Mouse (Mus musculus): Measurements from ENCODE around the gene Syt16. TPM values are rescaled to one million over a fixed set of nuclear protein-coding genes. Genes with fewer than 3 reads are reported as not detected.

Syt16 gene
- polyA plus RNA-seq, 1 experiment from 2014 or later, result 0.04 TPM

DNA sequence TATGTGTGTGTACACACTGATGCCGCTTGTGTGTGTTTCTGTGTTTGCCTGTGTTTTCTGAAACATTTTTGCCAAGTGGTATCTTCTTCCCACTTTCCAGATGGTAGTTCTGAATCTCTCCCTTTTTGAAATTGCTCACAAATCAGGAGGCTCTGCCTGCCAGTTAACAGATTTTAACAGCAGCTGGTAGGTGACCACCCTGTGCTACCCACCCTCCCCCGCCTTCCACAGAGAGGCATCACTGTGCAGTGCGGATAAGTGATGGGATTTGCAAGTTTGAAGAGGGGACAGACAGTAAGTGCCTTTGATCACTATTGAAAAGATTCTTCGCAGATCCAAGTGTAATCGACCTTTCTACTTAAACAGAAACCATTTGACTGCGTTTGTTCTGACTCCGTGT, 191.4 kb downstream of the Syt16 start:
- no peaks in the 10 kb centered on the region for H3K9me3 ChIP-seq (ENCODE audit: low read length)
- H3K27me3 ChIP-seq (replicated peaks; ENCODE audit: insufficient read depth, low read length), result no peaks in the 10 kb centered on the region
- ATAC-seq (no peak), DNase-seq (ENCODE audit: low spot score) (no peak)
- no peak overlapping the region for H3K4me3 ChIP-seq (ENCODE audit: low read depth, low read length)
- H3K36me3 ChIP-seq (ENCODE audit: insufficient read depth, low read length), result no peaks in the 10 kb centered on the region
- H3K4me2 ChIP-seq (replicated peaks; ENCODE audit: low read depth, low read length), result no peak overlapping the region
- no peak overlapping the region for H3K27ac ChIP-seq (ENCODE audit: low read length)
- TF ChIP-seq EP300 (IDR thresholded peaks at IDR 0.05), result no peak
- no peak for TF ChIP-seq CTCF (IDR thresholded peaks at IDR 0.05)
- no peak overlapping the region for H3K9ac ChIP-seq (replicated peaks; ENCODE audit: low read depth)
- no peaks in the 10 kb centered on the region for H3K4me1 ChIP-seq (ENCODE audit: insufficient read depth, low read depth, low read length)
- WGBS, result 39% methylated on average over 7 of the region's 7 CpGs

DNA sequence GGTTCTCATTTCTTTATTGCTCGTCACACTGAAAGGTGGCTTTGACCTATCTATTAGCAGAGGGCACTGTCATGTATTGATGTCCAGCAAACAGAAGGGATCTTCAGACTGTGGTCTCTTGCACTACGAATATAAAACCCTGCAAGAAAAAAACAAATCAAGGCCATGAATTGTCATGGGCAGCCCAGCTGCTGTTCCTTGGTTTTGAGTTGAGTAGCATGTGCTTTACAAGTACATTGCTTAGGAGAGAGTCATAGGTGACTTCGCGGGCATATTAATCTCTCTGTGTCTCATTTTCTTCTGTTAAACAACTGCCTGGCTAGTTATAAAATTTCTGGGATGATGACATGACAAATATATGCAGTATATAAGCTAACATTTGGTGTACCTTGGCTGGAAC, 192.4 kb downstream of the Syt16 start:
- no peak for TF ChIP-seq EP300 (IDR thresholded peaks at IDR 0.05)
- no peak for TF ChIP-seq CTCF (IDR thresholded peaks at IDR 0.05)
- Histone ChIP-seq H3K27ac (ENCODE audit: low read length) (no peak overlapping the region), H3K4me1 (ENCODE audit: insufficient read depth, low read depth, low read length) (no peaks in the 10 kb centered on the region), H3K9me3 (ENCODE audit: low read length) (no peaks in the 10 kb centered on the region), H3K36me3 (ENCODE audit: insufficient read depth, low read length) (no peaks in the 10 kb centered on the region), H3K9ac (replicated peaks; ENCODE audit: low read depth) (no peak overlapping the region), H3K4me3 (ENCODE audit: low read depth, low read length) (no peak overlapping the region), H3K4me2 (replicated peaks; ENCODE audit: low read depth, low read length) (no peak overlapping the region), H3K27me3 (replicated peaks; ENCODE audit: insufficient read depth, low read length) (no peaks in the 10 kb centered on the region)
- ATAC-seq (no peak), DNase-seq (ENCODE audit: low spot score) (no peak)
- WGBS, result 85% methylated on average over 4 of the region's 4 CpGs

GRCm38 (mm10) chr12:74190297-74190696, 192.8 kb downstream of the Syt16 start:
- Histone ChIP-seq H3K9ac (replicated peaks; ENCODE audit: low read depth) (no peak overlapping the region), H3K4me1 (ENCODE audit: insufficient read depth, low read depth, low read length) (no peaks in the 10 kb centered on the region), H3K27ac (ENCODE audit: low read length) (no peak overlapping the region), H3K4me2 (replicated peaks; ENCODE audit: low read depth, low read length) (no peak overlapping the region), H3K27me3 (replicated peaks; ENCODE audit: insufficient read depth, low read length) (no peaks in the 10 kb centered on the region), H3K4me3 (ENCODE audit: low read depth, low read length) (no peak overlapping the region), H3K36me3 (ENCODE audit: insufficient read depth, low read length) (no peaks in the 10 kb centered on the region), H3K9me3 (ENCODE audit: low read length) (no peaks in the 10 kb centered on the region)
- no peak for DNase-seq (ENCODE audit: low spot score)
- WGBS, result 78% methylated on average over 5 of the region's 5 CpGs
- TF ChIP-seq CTCF (IDR thresholded peaks at IDR 0.05) (no peak), EP300 (IDR thresholded peaks at IDR 0.05) (no peak)
- no peak for ATAC-seq

- H3K9me3 ChIP-seq (ENCODE audit: low read length), result no peaks in the 10 kb centered on the region
- WGBS, result 80% methylated on average over 4 of the region's 4 CpGs
- no peak overlapping the region for H3K9ac ChIP-seq (replicated peaks; ENCODE audit: low read depth)
- ATAC-seq (no peak), DNase-seq (ENCODE audit: low spot score) (no peak)
- H3K4me2 ChIP-seq (replicated peaks; ENCODE audit: low read depth, low read length), result no peak overlapping the region
- H3K27me3 ChIP-seq (replicated peaks; ENCODE audit: insufficient read depth, low read length), result no peaks in the 10 kb centered on the region
- H3K36me3 ChIP-seq (ENCODE audit: insufficient read depth, low read length), result no peaks in the 10 kb centered on the region
- no peak overlapping the region for H3K4me3 ChIP-seq (ENCODE audit: low read depth, low read length)
- TF ChIP-seq EP300 (IDR thresholded peaks at IDR 0.05) (no peak), CTCF (IDR thresholded peaks at IDR 0.05) (no peak)
- H3K4me1 ChIP-seq (ENCODE audit: insufficient read depth, low read depth, low read length), result no peaks in the 10 kb centered on the region
- no peak overlapping the region for H3K27ac ChIP-seq (ENCODE audit: low read length)
Observed at GRCm38 (mm10) chr12:74192552-74192951, 195.1 kb downstream of the Syt16 start.

GRCm38 (mm10) chr12:74201410-74201809, 203.9 kb downstream of the Syt16 start:
- no peak for ATAC-seq
- DNase-seq (ENCODE audit: low spot score), result no peak
- Histone ChIP-seq H3K36me3 (ENCODE audit: insufficient read depth, low read length) (no peaks in the 10 kb centered on the region), H3K9me3 (ENCODE audit: low read length) (no peaks in the 10 kb centered on the region), H3K4me2 (replicated peaks; ENCODE audit: low read depth, low read length) (no peak overlapping the region), H3K27ac (ENCODE audit: low read length) (no peak overlapping the region), H3K4me3 (ENCODE audit: low read depth, low read length) (no peak overlapping the region), H3K27me3 (replicated peaks; ENCODE audit: insufficient read depth, low read length) (no peaks in the 10 kb centered on the region), H3K4me1 (ENCODE audit: insufficient read depth, low read depth, low read length) (no peaks in the 10 kb centered on the region), H3K9ac (replicated peaks; ENCODE audit: low read depth) (no peak overlapping the region)
- TF ChIP-seq CTCF (IDR thresholded peaks at IDR 0.05), result no peak
- no peak for TF ChIP-seq EP300 (IDR thresholded peaks at IDR 0.05)
- WGBS, result 73% methylated on average over 5 of the region's 5 CpGs

- Histone ChIP-seq H3K36me3 (ENCODE audit: insufficient read depth, low read length) (no peaks in the 10 kb centered on the region), H3K4me1 (ENCODE audit: insufficient read depth, low read depth, low read length) (no peaks in the 10 kb centered on the region), H3K9ac (replicated peaks; ENCODE audit: low read depth) (no peak overlapping the region), H3K27ac (ENCODE audit: low read length) (no peak overlapping the region), H3K9me3 (ENCODE audit: low read length) (no peaks in the 10 kb centered on the region), H3K4me2 (replicated peaks; ENCODE audit: low read depth, low read length) (no peak overlapping the region), H3K27me3 (replicated peaks; ENCODE audit: insufficient read depth, low read length) (no peaks in the 10 kb centered on the region), H3K4me3 (ENCODE audit: low read depth, low read length) (no peak overlapping the region)
- no peak for ATAC-seq
- WGBS, result 79% methylated on average over 6 of the region's 6 CpGs
- TF ChIP-seq EP300 (IDR thresholded peaks at IDR 0.05) (no peak), CTCF (IDR thresholded peaks at IDR 0.05) (no peak)
- DNase-seq (ENCODE audit: low spot score), result no peak
Observed at GRCm38 (mm10) chr12:74202431-74203042, 205.1 kb downstream of the Syt16 start.

GRCm38 (mm10) chr12:74212156-74212555, 214.7 kb downstream of the Syt16 start:
- no peak overlapping the region for H3K4me2 ChIP-seq (replicated peaks; ENCODE audit: low read depth, low read length)
- 51% methylated on average over 3 of the region's 3 CpGs for WGBS
- H3K4me1 ChIP-seq (ENCODE audit: insufficient read depth, low read depth, low read length), result no peaks in the 10 kb centered on the region
- no peak overlapping the region for H3K27ac ChIP-seq (ENCODE audit: low read length)
- no peaks in the 10 kb centered on the region for H3K9me3 ChIP-seq (ENCODE audit: low read length)
- H3K9ac ChIP-seq (replicated peaks; ENCODE audit: low read depth), result no peak overlapping the region
- H3K36me3 ChIP-seq (ENCODE audit: insufficient read depth, low read length), result no peaks in the 10 kb centered on the region
- H3K4me3 ChIP-seq (ENCODE audit: low read depth, low read length), result no peak overlapping the region
- H3K27me3 ChIP-seq (replicated peaks; ENCODE audit: insufficient read depth, low read length), result no peaks in the 10 kb centered on the region
- TF ChIP-seq CTCF (IDR thresholded peaks at IDR 0.05) (no peak), EP300 (IDR thresholded peaks at IDR 0.05) (no peak)
- no peak for DNase-seq (ENCODE audit: low spot score)
- ATAC-seq, result no peak

Data from lung, postnatal 0 days (tissue).